Comparison of ENCODE assay signal across 17 mouse cellular contexts in genomic region chr1:76509486-76509885, GRCm38 (mm10).
"Had no signal": no experiment of that assay in that cellular context is flagged by ENCODE, and none has a peak within 500 bp of the region (broad histone marks: within the 10 kb centered on the region; RNA-seq: fewer than 3 reads in every experiment).

No protein-coding gene starts in this region.

- H3K4me3 ChIP-seq: limb, embryonic 12.5 days; limb, embryonic 15.5 days; midbrain, embryonic 12.5 days; midbrain, embryonic 15.5 days; neural tube, embryonic 12.5 days; neural tube, embryonic 15.5 days; stomach, embryonic 15.5 days had no signal

- H3K27ac ChIP-seq: kidney, postnatal 0 days; limb, embryonic 12.5 days; limb, embryonic 15.5 days; liver, embryonic 14.5 days; macrophage; midbrain, embryonic 12.5 days; midbrain, embryonic 15.5 days; neural tube, embryonic 12.5 days; neural tube, embryonic 15.5 days; stomach, embryonic 15.5 days had no signal

- DNase-seq: kidney, adult 2 months; kidney, postnatal 25 days; liver, postnatal 0 days; lung, embryonic 14.5 days; spleen, adult 18-20 months; thymus, adult 18-20 months; thymus, postnatal 4 days had no signal
